Mouse (Mus musculus) embryo, embryonic 10.5 days (tissue): ENCODE results near the gene Best3.
A peak's percentile ranks its signal among the peaks of the same experiment; 100 is the strongest.
"Not testable (repeated sequence)": the region's sequence is repeated elsewhere in the genome, so short reads cannot be mapped to it uniquely, and the experiment has no call there.

Experiments
- DNase-seq: peaks from one replicate; pipeline ENCODE4 v3.0.0-alpha.2; 2015; ENCODE audit warnings: low spot score

Best3 gene

DNA sequence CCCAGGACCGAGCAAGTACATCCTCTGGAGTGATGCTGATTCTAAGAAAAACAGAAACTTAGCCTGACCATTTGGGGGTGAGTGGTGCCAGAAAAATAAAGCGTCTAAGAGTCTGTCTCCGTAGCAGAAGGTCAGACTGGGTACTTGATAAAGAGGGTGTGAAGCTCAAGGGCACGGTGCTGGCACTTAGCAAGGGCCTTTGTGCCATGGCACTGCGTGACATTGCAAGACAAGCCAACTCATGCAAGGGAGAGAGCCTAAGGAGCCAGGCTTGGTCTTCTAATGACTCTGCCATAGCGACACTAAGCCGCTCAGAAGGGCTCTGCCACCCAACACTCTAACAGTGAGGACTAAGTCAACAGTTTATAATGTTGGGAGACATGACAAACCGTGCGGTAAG, 7.3 kb upstream of the Best3 start:
- DNase-seq = no peak

GRCm38 (mm10) chr10:116980273-116980672, 5.8 kb upstream of the Best3 start:
- no peak for DNase-seq

- peak; percentile 54 for DNase-seq
These were observed 5.2 kb upstream of the Best3 start for GRCm38 (mm10) chr10:116980888-116981287.

DNA sequence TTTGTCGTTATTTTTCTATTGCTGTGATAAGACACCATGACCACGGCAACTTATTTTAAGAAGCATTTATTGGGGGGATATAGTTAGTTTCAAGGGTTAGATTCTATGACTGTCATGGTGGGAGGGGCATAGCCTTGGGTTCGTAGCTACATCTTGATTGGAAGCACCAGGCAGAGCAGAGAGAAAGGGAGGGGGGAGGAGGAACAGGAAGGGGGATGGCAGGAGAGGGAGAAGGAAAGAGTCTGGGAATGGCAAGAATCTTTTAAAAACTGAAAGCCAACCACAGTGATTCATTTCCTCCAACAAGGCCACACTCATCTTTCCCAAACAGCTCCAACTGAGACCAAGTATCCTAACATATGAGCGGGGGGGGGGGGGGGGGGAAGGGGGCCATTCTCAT, 3.6 kb upstream of the Best3 start:
- DNase-seq = no peak

DNA sequence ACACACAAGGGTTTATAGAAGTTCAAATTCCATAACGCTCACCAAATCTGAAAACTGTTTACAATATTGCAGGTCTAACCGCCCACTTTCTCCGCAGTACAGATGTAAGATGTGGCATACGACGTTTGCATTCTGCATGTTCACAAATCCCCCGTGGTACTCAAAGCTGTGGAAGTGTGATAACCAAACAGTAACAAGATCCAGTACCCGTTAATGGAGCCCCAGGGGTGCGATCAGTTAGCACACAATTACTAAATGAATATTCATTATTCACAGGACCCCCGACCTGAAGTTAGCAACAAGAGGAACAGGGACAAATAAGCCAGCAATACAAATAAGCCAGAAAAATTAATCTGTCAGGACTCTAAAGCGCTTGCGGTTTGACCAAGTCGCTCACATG, 1.3 kb upstream of the Best3 start:
- DNase-seq = no peak

DNA sequence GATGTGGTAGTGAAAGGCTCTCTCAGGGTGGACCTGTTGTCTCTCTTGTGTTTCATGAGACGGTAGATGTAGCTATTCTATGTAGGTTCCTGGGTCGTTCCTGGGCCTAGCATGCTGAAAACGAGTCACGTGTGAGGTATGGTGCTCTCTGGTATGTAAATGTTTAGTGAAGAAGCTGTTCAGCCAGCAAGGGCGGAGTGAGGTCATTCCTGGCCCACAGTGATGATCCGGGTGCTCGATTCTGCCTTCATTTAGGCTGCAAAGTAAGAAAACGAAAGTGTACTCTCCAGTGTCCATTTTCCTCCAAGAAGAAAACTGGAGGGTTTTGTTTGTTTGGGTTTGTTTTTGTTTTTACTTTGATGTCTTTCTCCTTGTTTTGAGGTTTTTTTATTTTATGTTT, 7.9 kb downstream of the Best3 start:
- DNase-seq = no peak

GRCm38 (mm10) chr10:116995162-116995561, 9.0 kb downstream of the Best3 start:
- DNase-seq = peak; percentile 10

GRCm38 (mm10) chr10:116995584-116996235, 9.6 kb downstream of the Best3 start:
- no peak for DNase-seq

- no peak for DNase-seq
These were observed 10.1 kb downstream of the Best3 start for GRCm38 (mm10) chr10:116996236-116996600.

DNA sequence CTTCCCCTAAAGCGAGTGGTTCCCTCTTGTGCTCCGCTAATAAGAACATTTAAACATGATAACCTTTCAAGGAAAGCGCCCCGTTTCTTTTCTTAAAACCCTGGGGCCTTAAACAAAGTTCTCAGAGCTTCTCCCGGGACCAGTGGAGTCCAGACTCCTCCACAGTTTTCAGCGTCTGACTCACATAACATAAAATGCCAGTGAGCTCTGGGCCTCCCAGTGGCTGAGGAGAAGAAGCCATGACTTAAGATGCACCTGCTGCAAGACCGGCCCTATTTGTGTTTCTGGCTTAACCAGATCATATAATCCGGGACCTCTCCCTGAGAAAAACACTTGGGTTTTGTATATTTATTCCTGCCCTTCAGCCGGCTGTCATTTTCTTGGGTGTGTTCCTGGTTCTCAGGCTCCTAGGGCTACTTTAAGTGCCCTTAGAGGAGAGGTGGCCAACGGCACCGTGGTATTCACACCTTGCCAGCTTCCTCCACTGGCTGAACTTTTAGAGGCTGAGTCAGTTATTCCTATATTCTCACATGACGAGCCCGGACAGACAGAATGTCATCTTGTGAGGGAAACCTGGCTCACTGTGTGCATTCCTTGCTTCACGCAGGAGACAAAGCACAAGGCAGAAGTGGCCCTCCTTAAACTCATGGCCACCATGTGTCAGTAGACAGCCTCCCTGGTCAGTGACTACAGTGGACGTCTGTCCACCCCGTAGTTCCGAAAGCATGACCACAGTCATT, 12.8 kb downstream of the Best3 start:
- DNase-seq = no peak

DNA sequence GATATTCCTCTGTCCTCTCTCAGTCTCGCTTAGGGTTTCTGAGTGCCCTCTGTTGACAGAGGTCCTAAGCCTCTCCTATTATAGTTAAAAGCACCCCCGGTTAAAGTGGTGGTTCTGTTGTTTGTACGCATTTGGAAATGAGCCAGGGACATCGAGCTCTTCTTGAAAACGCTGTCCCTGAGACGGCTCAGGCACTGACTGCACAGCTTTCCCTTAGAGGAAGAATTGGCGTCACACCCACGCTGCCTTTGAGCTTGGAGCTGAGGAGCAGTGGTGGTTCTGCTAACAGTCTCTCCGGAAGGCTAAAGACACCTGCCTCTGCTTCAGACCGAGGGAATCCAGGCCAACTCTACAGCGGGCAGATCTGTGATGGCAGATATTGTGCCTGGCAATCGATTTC, 14.9 kb downstream of the Best3 start:
- DNase-seq = no peak

DNA sequence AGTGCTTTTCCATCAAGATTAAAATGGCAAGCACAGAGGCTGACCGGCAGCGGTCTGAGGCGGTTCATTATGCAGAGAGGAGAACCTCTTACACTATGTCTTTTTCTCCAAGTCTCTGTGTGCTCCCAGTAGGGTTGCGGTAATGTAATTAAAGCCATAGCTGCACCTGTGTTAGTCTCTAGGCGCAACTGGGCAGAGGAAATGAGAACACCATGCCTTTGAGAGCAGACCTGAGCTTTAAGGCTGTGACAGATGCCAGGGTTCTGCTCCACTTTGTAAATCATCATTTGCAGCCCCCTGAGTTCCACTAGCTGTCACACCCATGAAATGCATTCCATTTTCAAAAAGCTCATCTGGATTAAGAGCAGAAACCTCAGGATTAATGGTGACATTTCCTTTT, 18.6 kb downstream of the Best3 start:
- no peak for DNase-seq

- DNase-seq = no peak
These were observed 19.8 kb downstream of the Best3 start for GRCm38 (mm10) chr10:117005707-117006464.

DNA sequence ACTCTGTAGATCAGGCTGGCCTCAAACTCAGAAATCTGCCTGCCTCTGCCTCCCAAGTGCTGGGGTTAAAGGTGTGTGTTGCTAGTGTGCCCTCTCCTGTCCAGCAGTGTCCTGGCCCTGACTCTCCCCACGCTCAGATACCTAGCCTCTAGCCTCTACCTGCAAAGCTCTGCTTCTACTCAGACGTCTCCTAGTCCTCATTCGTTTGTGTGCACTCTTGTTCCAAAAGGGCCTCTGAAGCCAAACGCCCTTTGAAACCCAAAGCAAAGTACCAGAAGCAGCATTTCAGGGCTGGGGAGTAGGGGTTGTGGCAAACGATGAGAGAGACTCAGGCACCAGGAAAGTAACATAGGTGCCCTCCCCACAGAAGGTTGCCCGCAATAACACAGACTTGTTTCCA, 23.6 kb downstream of the Best3 start:
- DNase-seq = no peak

GRCm38 (mm10) chr10:117011047-117011446, 24.9 kb downstream of the Best3 start:
- no peak for DNase-seq

- DNase-seq = peak; percentile 71
These were observed 27.7 kb downstream of the Best3 start for GRCm38 (mm10) chr10:117013689-117014390.

GRCm38 (mm10) chr10:117014565-117014964, 28.5 kb downstream of the Best3 start:
- no peak for DNase-seq

- DNase-seq = peak; percentile 30
These were observed 32.2 kb downstream of the Best3 start for GRCm38 (mm10) chr10:117018281-117018840.

GRCm38 (mm10) chr10:117021020-117021754, 35.1 kb downstream of the Best3 start:
- DNase-seq = peak; percentile 89

DNA sequence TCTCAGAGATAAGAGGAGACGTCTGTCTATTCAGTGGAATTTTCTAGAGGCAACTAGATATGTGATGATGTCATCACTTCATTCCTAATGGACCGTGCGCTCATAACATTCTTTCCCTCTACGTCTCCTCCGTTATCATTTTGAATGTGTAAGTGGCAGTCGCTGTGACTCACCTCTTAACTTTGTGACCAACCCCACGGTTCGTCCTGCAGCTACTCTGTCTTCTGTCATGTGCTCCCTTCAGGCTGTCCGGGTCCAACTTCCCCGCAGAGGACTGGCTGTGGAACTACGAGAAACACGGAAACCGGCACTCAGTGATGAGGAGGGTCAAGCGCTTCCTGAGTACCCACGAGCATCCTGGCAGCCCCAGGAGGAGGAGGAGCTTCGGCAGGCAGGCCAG, 37.6 kb downstream of the Best3 start:
- DNase-seq = no peak

- DNase-seq = not testable (repeated sequence)
These were observed 39.7 kb downstream of the Best3 start for GRCm38 (mm10) chr10:117025776-117026175.
